Mouse (Mus musculus) kidney, adult 9 months (tissue): Measurements from ENCODE around the gene Usp35.

Source experiments
- DNase-seq: peaks from one replicate; pipeline ENCODE4 v3.0.0; 2022

Gene Usp35

DNA sequence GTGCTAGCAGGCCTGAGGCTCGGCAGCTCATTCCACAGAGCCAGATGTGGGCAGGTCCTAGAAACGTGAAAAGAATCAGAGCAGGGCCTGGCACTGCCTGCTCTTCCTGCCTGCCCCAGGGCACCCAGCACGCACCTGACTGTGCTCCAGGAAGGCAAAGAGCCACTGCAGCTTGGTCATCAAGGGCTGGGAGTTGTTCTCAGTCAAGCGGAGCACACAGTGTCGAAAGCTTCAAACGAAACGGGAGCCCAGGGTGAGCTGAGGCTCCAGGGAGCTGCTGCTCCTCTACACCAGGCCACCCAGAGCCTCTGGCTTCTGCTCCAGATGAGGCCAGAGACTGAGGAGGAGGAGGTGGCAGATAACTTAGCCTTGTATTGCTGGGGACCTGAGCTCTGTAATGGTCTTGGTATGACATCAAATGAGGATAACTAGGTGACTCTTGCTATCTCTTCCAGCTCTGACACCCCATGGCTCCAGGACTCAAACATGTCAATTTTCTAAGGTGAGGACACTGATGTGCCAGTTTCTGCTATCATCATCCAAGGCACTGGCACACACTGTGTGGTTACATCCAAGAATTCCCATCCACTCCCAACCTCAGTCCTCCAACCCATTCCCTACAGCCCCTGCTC lies 18.3 kb downstream of the Usp35 start:
- DNase-seq: no peak

DNA sequence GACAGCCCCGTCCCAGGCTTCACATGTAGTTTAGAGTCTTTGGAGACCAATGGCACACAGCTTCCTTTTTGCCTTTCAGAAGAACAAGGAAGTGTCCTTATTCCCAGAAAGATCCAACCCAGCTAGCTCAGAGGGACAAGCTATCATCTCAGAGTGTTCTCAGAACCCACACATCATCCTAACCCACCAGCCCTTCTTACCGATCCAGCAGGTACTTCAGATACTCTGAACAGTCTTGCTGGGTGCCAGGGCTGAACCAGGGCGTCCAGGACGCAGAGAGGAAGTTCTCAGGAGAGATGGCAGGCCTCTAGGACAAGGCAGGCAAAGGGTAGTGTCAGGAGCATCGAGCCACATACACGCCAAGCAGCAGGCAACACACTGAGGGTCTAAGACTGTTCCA lies 19.0 kb downstream of the Usp35 start:
- DNase-seq: no peak

DNA sequence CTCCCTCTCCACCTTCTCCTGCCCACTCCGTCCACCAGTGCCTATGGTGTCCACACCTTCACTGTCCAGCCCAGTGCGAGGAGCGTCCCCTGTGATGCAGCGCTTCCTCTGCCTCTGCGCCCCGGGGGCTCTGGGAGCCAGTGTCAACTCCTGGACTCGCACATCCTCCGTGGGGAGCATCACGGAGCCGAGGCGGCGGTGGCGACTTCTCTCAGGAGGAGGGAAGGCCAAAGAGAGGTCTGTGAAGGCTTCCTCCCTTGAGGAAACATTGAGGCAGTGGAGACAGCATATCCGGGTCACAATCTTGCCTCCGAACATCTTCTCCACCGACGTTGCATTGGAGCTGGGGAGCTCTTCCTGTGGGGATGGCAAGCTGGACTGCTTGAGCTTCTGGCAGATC lies 19.6 kb downstream of the Usp35 start:
- no peak for DNase-seq

DNA sequence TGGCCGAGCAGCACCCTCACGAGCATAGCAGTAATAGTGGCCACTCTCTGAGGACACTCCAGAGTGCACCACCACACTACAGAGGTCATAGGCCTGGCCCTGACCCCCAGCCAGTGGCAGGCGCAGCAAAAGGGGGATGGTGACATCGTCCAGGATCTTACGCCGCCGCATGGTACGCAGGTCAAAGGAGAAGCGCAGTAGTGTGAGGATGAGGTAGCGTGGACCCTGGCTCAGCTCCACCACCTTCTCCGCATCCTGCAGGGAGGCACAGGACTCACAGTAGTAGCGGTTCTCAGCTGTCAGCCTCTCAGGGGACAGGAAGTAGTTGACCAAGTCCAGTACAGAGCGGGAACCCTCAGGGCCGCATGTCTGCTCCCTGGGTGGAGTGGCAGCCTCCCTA lies 20.2 kb downstream of the Usp35 start:
- no peak for DNase-seq

DNA sequence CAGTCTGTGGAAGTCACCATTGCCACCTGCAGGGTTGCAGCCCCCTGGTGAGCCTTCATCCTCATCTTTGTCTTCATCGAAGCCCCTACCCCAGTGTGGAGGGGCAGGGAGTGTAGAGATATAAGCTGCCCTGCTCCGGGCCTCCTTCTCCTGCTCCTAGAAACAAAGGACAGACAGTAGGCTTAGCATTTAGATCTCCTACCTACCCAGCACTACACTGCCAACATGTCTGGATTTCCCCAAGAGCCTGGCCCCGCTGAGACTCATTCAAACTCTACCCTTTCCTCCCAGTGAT lies 21.5 kb downstream of the Usp35 start:
- no peak for DNase-seq

DNA sequence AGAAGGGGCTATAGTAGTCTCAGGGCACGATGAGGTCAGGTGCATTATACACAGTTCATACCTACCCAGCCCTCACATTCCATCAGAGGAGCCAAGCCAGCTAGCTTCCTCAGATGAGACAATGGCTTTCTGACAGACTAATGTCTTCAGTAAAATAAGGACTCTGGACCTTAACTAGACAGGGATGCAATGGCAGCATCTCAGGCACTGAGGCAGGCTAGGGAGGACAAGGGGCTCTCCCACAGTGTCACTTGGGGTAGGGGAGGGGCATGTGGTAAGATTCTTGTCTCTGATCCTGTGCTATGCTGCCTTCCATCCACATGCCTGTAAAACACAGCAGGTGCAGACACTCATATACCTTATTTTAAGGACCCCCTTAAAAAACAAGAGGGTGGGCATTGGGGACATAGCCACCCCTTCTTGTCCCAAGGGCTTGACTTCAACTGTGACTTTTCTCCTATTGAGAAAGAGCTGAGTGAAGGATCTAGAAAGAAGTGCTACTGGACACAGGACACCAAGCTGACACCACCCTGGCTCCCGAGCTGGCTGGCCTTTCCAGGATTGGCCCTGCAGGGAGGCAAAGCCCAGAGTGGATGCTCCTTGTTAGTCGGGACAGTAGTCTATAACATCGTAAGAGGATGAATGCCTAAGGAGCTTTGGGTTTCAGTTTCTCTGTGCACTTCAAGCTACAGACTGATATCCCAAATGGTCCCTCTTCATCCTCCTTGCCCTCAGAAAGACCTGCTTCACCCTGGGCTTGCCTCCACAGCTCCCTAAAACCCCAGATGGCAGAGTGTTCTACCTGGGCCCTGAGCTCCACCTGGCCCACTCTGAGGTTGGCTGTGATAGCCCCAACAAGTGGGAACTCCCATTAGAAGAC lies 22.1 kb downstream of the Usp35 start:
- DNase-seq: no peak

DNA sequence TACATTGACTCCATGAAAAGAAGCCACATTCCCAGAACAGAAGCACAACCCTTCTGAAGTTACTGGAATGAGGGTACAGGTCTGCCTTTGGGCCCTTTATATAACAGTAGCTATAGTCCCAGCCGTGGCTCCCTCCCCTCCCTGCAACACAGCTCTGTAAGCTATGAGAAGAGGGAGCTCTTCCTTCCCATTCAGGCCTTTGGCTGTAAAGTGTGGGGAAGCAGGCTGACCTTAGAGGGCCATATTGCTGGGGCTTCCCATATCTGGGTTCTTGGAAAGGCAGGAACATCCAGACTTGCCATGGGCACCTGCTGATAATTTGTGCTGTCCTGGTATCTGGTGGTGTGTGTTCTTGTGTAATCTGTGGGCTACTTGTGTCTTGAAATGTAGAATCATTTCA lies 24.3 kb downstream of the Usp35 start:
- no peak for DNase-seq

DNA sequence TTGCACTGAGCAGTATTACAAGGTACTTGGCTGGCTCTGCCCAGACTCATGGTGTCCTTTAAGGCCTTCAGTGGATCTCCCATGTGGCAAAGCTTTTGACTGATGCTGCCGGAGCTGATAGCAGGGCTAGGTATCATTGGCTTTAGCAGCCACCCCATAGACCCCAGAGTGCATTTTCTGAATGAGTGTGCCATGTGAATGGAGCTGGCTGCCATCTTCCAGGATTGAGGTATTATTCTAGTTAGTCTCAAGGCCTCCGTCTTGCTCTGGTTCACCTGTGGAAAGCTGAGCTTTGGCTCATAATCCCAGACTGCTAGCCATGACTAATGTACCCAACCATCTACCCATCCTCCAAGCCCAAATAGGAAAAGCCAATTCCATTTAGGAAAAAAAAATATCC lies 25.0 kb downstream of the Usp35 start:
- DNase-seq: no peak

DNA sequence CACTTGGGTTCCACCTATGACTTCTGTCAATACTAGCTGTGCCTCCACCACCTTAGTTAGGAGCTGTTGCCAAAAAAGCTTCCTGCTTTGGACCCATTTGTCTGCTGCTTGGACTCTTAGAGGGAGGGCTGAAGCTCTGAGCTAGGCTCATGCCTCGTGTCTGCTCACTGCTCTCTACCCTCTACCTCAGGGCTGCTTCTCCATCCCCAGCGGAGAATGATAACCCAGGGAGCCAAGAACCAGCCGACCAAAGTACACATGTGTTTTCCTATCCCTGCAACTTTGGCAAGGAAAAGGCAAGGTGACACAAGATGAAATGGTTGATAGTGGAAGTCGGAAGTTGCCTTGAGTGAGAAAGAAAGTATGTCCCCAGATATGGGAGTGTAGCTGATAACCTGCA lies 26.6 kb downstream of the Usp35 start:
- DNase-seq: no peak

DNA sequence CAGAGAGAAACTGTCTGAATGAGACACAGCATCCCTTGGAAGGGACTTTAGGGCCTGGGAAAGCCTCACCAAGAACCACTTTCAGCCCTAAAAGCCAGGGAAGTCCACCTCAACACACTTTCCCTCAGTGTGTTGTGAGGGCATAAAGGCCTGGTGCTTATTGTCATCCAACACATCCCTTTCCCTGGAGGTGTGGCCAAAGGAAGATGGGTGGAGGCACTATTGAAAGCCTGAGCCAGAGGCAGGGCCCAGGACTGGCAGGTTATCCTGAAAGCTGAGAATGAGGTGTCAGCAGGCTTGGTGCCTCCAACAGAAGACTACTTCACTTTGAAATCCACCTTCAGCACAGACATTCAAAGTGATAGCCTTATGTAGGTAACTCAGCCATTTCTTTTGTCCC lies 27.3 kb downstream of the Usp35 start:
- no peak for DNase-seq

DNA sequence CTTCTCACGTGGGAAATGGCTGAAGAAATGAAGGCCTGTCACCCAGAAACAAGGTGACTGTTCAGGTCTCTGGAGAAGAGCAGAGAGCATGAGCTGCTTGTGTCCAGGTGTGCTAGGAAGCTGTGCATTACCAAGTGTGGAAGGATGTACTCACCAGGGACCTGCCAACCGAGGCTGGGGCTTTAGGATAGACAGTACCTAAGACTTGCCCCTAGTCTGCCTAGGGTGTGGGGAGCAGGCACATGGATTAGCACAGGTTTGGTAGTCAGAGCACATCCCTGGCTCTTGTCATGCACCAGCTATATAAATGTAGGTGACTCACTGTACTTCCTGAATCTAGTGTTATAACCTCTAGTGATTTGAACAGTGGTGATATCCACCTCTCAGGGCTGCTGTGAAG lies 28.2 kb downstream of the Usp35 start:
- DNase-seq: no peak

DNA sequence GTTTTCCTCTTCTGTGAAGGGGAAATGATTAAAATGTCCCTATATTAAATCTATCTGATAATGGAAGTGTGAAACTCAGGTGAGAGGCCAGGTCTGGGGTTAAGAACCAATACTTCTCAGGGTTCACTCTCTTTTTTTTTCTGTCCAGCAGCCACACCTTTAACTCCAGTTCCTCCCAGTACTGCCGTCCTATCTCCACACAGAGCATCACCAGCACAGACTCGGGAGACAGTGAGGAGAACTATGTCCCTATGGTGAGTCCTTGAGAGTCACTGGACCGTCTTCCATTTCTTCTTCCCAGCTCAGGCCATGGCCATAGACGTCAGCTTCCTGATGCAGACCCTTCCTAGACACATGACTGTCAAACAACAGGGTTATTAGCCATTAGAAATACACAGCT lies 28.9 kb downstream of the Usp35 start:
- no peak for DNase-seq

DNA sequence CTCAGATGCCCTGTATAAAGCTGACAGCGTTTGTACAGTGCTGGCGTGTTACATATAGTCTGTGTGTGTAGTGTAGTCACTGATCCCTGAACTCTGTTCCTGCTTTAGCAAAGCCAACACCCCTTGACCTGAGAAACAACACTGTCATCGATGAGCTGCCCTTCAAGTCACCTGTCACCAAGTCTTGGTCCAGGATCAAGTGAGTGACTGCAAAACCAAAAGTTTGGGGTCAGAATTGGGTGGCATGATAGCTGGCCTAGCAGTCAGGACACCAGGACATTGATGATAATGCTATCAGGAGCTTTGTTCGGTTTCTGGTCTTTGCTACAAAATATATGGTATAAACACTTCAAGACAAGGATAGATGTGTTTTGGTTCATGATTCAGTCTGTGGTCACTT lies 29.6 kb downstream of the Usp35 start:
- no peak for DNase-seq

DNA sequence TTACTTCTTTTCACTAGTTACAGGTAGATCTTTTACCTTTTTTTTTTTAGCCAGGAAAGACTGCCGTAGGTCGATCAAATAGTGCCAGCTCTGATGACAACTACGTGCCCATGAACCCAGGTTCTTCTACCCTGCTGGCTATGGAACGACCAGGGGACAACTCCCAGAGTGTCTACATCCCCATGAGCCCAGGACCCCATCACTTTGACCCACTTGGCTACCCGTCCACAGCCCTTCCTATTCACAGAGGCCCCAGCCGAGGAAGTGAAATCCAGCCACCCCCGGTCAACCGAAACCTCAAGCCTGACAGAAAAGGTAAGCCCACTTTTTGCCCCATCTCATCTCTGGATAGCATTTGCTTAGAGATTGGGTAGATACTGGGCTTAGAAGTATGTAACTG lies 30.5 kb downstream of the Usp35 start:
- DNase-seq: no peak

DNA sequence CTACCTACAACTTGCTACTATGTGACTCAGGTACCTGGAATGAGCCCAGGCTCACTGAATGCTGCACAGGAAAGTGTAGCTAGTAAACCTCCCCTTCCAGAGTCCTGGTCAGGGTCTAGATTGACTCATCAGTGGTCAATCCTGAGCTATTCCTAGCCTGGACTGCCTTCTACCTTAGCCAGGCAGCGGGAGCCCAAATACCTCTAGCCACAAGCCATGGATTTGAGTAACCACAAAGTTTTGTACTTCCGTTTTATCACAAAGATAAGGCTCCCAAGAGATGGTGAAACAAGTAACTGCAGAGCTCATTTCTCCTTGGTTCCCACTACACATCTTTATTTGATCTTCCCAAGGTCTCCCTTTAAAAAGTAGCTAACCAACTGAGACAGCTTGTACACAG lies 30.9 kb downstream of the Usp35 start:
- DNase-seq: no peak

DNA sequence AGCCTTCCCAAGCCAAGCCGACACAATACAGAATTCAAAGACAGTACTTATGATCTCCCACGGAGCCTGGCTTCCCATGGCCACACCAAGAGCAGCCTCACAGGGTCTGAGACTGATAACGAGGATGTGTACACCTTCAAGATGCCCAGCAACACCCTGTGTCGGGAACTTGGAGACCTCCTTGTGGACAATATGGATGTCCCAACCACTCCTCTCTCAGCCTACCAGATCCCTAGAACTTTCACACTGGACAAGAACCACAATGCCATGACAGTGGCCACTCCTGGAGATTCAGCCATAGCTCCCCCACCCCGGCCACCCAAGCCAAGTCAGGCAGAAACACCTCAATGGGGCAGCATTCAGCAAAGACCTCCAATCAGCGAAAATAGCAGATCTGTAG lies 32.9 kb downstream of the Usp35 start:
- DNase-seq: no peak

DNA sequence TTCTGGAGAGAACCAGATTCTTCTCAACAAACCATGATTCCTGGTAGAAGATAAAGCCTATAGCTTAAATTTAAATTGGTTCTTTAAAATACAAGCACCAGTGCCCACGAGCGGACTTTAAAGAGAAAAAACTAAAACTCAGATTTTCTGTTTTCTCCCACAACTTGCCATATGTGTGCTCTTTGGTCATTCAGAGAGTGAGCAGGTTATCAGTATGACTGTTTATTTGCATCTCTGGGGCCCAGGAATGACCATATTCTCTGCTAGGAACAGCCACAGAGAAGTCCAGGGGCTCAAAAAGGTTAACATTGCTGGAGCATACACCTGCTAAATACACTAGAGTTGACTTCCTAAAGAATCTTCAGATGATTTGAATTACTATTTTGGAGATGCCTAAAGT lies 33.5 kb downstream of the Usp35 start:
- DNase-seq: no peak

DNA sequence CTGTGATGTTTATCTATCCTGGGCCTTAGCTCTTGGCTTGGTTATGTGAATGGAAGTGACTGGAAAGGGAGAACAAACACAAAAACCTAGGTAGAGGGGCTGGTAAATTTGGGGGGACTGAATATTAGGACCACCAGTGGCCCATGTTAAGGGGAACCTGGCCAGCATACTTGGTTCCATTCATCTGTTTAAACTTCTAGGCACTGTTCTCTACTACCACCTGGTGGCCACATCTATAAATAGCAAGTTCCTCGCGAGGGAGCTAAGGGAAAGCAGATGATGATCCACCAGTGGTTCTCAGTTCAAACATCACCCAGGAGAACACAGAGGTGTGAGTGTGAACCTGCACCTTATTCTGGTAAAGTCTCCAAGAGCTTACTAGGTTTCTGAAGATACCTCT lies 34.4 kb downstream of the Usp35 start:
- DNase-seq: peak; percentile 73

DNA sequence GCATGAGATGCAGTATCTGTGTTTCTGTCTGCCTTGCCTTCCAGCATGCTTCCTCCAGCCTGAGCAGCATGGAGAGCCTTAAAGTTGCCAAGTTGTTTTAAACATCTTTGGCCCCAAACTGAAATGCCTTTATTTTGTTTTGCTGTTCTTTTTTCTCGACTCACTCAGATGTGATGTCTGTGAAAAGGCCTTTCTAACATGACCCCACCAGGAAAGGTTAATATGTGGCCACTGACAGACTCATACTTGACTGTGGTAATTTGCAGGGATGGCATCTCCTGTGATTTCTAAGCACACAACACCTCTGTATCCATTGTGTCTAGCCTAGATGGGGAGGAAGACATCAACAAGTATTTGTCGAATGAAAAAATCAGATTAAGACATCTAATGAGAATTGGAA lies 34.8 kb downstream of the Usp35 start:
- DNase-seq: no peak

DNA sequence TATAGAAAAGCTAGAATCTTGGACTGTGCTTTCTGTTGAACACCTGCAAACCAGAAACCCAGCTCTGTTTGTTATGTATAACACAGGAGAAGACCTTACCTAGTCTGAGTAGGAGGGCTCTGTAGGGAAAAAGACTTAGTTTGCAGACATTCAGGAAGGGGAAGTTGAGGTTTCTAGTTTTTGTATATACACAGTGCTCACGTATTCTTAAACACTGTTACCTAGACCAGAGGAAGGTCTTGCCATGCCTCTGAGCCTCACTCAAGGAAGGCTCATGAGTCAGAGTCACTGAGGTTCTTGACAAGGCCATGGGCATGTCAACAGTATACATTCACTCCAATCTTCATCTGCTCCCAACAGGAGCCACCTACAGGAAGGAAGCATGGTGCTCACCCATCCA lies 60.8 kb downstream of the Usp35 start:
- DNase-seq: no peak

DNA sequence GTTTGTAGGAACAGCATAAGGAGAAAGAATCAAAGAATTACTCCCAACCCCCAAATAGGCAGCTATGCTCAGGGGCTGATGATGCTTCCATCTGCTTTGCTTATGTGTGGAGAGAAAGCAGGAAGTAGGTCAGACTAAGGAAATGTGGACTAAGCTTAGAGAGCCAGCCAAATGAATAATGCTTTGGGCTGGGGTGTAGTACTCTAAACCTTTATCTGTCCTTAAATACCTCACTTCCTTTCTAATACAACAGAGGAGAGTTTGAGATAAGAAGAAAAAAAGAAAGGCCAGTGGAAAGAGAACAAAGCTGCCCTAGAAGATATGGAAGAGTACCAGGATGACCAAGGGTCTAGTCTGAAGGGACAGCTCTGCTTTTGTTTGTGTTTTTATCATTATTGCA lies 61.5 kb downstream of the Usp35 start:
- no peak for DNase-seq

DNA sequence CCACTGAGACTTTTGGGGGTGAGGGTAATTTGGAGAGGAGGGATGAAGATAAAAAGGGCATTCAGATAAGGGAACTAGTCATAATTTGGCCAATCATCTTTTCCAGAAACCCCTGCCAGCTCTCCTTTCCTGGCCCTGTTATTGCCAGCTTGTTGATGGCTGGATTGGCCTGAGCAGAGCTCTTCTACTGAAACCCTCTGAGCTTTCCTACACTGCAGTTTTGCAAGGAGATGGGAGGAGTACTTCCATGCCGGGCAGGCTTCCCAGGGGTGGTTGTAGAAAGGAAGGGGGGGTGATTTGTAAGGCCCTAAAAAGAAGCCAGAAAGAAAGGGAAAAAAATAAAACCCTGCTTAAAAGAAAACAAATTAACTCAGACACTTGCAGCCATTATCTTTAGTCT lies 69.3 kb downstream of the Usp35 start:
- DNase-seq: no peak
